Mouse (Mus musculus): Measurements from ENCODE around the gene Ttll7.

The Ttll7 gene

GRCm38 (mm10) chr3:146851966-146852891 is at the start of gene Ttll7:
TSS of gene Ttll7 (plus strand) at chr3:146852367.
- DNase-seq (ENCODE audit: low spot score in 2 of 2), result peak in 1 of 2 experiments; percentile 12

- DNase-seq (ENCODE audit: low spot score in 2 of 2), result peak; percentile 29 to 30
These were observed 39.9 kb upstream of the Ttll7 start for GRCm38 (mm10) chr3:146812041-146812878.

GRCm38 (mm10) chr3:146812901-146813393 is 39.2 kb upstream of the Ttll7 start, which contains the start of gene Prkacb:
TSS of gene Prkacb (minus strand) at chr3:146812990.
- DNase-seq (ENCODE audit: low spot score in 2 of 2), result peak; percentile 82 to 86

GRCm38 (mm10) chr3:146813624-146814023 is 38.5 kb upstream of the Ttll7 start:
- DNase-seq (ENCODE audit: low spot score in 2 of 2), result no peak

- DNase-seq (ENCODE audit: low spot score in 2 of 2), result no peak
These were observed 31.4 kb upstream of the Ttll7 start for GRCm38 (mm10) chr3:146820718-146821117.

- DNase-seq (ENCODE audit: low spot score in 2 of 2), result no peak
These were observed 9.4 kb upstream of the Ttll7 start for GRCm38 (mm10) chr3:146842766-146843165.

GRCm38 (mm10) chr3:146843470-146843869 is 8.7 kb upstream of the Ttll7 start:
- no peak for DNase-seq (ENCODE audit: low spot score in 2 of 2)

- no peak for DNase-seq (ENCODE audit: low spot score in 2 of 2)
These were observed 5.9 kb upstream of the Ttll7 start for GRCm38 (mm10) chr3:146846237-146846636.

- no peak for DNase-seq (ENCODE audit: low spot score in 2 of 2)
These were observed 4.1 kb upstream of the Ttll7 start for GRCm38 (mm10) chr3:146848112-146848511.

GRCm38 (mm10) chr3:146849360-146849759 is 2.8 kb upstream of the Ttll7 start:
- no peak for DNase-seq (ENCODE audit: low spot score in 2 of 2)

- no peak for DNase-seq (ENCODE audit: low spot score in 2 of 2)
These were observed 2.4 kb downstream of the Ttll7 start for GRCm38 (mm10) chr3:146854473-146855087.

GRCm38 (mm10) chr3:146857373-146857772 is 5.2 kb downstream of the Ttll7 start:
- no peak for DNase-seq (ENCODE audit: low spot score in 2 of 2)

GRCm38 (mm10) chr3:146860308-146860707 is 8.1 kb downstream of the Ttll7 start:
- DNase-seq (ENCODE audit: low spot score in 2 of 2), result no peak

- no peak for DNase-seq (ENCODE audit: low spot score in 2 of 2)
These were observed 14.4 kb downstream of the Ttll7 start for GRCm38 (mm10) chr3:146866563-146866962.

GRCm38 (mm10) chr3:146871954-146872353 is 19.8 kb downstream of the Ttll7 start:
- DNase-seq (ENCODE audit: low spot score in 2 of 2), result no peak

GRCm38 (mm10) chr3:146875929-146876328 is 23.8 kb downstream of the Ttll7 start:
- DNase-seq (ENCODE audit: low spot score in 2 of 2), result no peak

- no peak for DNase-seq (ENCODE audit: low spot score in 2 of 2)
These were observed 41.8 kb downstream of the Ttll7 start for GRCm38 (mm10) chr3:146893931-146894330.

- DNase-seq (ENCODE audit: low spot score in 2 of 2), result no peak
These were observed 44.4 kb downstream of the Ttll7 start for GRCm38 (mm10) chr3:146896581-146896980.

GRCm38 (mm10) chr3:146900094-146900493 is 47.9 kb downstream of the Ttll7 start:
- DNase-seq (ENCODE audit: low spot score in 2 of 2), result no peak

- DNase-seq (ENCODE audit: low spot score in 2 of 2), result no peak
These were observed 49.6 kb downstream of the Ttll7 start for GRCm38 (mm10) chr3:146901729-146902128.

- no peak for DNase-seq (ENCODE audit: low spot score in 2 of 2)
These were observed 53.4 kb downstream of the Ttll7 start for GRCm38 (mm10) chr3:146905606-146906005.

- DNase-seq (ENCODE audit: low spot score in 2 of 2), result no peak
These were observed 56.8 kb downstream of the Ttll7 start for GRCm38 (mm10) chr3:146908922-146909321.

All from natural killer cell, adult 2 months (primary cell).